Mouse (Mus musculus): Measurements from ENCODE around the gene Tmem150b. TPM values are rescaled to one million over a fixed set of nuclear protein-coding genes. Genes with fewer than 3 reads are reported as not detected.

Tmem150b gene
- polyA plus RNA-seq, 2 experiments, result 0.18 to 0.31 TPM

GRCm38 (mm10) chr7:4746326-4746980 lies 21.4 kb upstream of the Tmem150b start:
- Histone ChIP-seq H3K9me3 (ENCODE audit: control insufficient read depth, low read length) (no peaks in the 10 kb centered on the region), H3K4me1 (replicated peaks; ENCODE audit: control insufficient read depth in 2 of 2, insufficient read depth in 2 of 2, low read length in 1 of 2) (peaks cover 72 to 81% of the 10 kb centered on the region in 2 experiments), H3K9ac (replicated peaks) (peak overlapping the region; percentile 61), H3K36me3 (replicated peaks; ENCODE audit: control insufficient read depth, insufficient read depth, low read depth) (peaks cover 15% of the 10 kb centered on the region), H3K4me3 (ENCODE audit: insufficient read depth in 1 of 2, low read depth in 2 of 2, low read length in 2 of 2) (no peak overlapping the region), H3K27me3 (ENCODE audit: control insufficient read depth, insufficient read depth, low read length) (no peaks in the 10 kb centered on the region), H3K4me2 (ENCODE audit: low read depth) (peak overlapping the region; percentile 95), H3K27ac (peak overlapping the region; percentile 97)
- 80% methylated on average over 22 of the region's 22 CpGs for WGBS (ENCODE audit: insufficient replicate concordance)
- DNase-seq (ENCODE audit: low read depth in 3 of 3, low spot score in 3 of 3) (no peak), ATAC-seq (ENCODE audit: insufficient read depth) (no peak)
- TF ChIP-seq CTCF (IDR thresholded peaks at IDR 0.05; ENCODE audit: low read depth), result no peak
- no peak for TF ChIP-seq EP300 (IDR thresholded peaks at IDR 0.05; ENCODE audit: low read depth)

GRCm38 (mm10) chr7:4744886-4745285 lies 19.8 kb upstream of the Tmem150b start:
- ATAC-seq (ENCODE audit: insufficient read depth) (no peak), DNase-seq (ENCODE audit: low read depth in 3 of 3, low spot score in 3 of 3) (no peak)
- peak overlapping the region; percentile 95 for H3K4me2 ChIP-seq (ENCODE audit: low read depth)
- H3K27ac ChIP-seq, result peak overlapping the region; percentile 74
- H3K4me3 ChIP-seq (ENCODE audit: insufficient read depth in 1 of 2, low read depth in 2 of 2, low read length in 2 of 2), result no peak overlapping the region
- H3K36me3 ChIP-seq (replicated peaks; ENCODE audit: control insufficient read depth, insufficient read depth, low read depth), result peaks cover 15% of the 10 kb centered on the region
- 48% methylated on average over 5 of the region's 6 CpGs for WGBS (ENCODE audit: insufficient replicate concordance)
- H3K9ac ChIP-seq (replicated peaks), result peak overlapping the region; percentile 76
- H3K4me1 ChIP-seq (replicated peaks; ENCODE audit: control insufficient read depth in 2 of 2, insufficient read depth in 2 of 2, low read length in 1 of 2), result peaks cover 72 to 77% of the 10 kb centered on the region in 2 experiments
- H3K9me3 ChIP-seq (ENCODE audit: control insufficient read depth, low read length), result no peaks in the 10 kb centered on the region
- TF ChIP-seq EP300 (IDR thresholded peaks at IDR 0.05; ENCODE audit: low read depth) (peak; percentile 46; the same call in 1 of the 2 replicates), CTCF (IDR thresholded peaks at IDR 0.05; ENCODE audit: low read depth) (no peak)
- H3K27me3 ChIP-seq (ENCODE audit: control insufficient read depth, insufficient read depth, low read length), result no peaks in the 10 kb centered on the region

DNA sequence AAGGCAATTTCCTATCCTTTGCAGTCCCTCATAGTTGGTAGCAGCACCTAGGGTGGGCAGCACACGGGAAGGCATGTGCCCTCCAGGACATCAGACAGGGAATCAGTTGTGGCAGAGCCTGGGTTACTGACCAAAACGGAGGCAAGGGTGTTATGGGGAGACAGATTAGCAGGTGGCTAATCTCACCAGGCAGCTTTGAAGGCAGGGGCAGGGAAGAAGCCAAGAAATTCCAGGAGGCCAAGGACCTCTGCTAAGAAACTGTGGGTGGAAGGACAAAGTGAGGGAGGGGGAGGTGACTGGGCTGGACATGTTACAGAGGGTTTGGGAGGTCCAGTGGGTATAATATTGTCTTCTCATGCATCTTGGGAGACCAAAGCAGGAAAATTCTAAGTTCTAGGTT lies 18.3 kb upstream of the Tmem150b start:
- DNase-seq (ENCODE audit: low read depth in 3 of 3, low spot score in 3 of 3) (peak in 1 of 3 experiments; percentile 84), ATAC-seq (ENCODE audit: insufficient read depth) (peak; percentile 2; the same call in 1 of the 2 replicates)
- Histone ChIP-seq H3K27me3 (ENCODE audit: control insufficient read depth, insufficient read depth, low read length) (no peaks in the 10 kb centered on the region), H3K4me1 (replicated peaks; ENCODE audit: control insufficient read depth in 2 of 2, insufficient read depth in 2 of 2, low read length in 1 of 2) (peaks cover 63 to 71% of the 10 kb centered on the region in 2 experiments), H3K27ac (peak overlapping the region; percentile 74), H3K4me2 (ENCODE audit: low read depth) (peak overlapping the region; percentile 95), H3K9me3 (ENCODE audit: control insufficient read depth, low read length) (no peaks in the 10 kb centered on the region), H3K4me3 (ENCODE audit: insufficient read depth in 1 of 2, low read depth in 2 of 2, low read length in 2 of 2) (peak overlapping the region; percentile 69 to 99), H3K9ac (replicated peaks) (peak overlapping the region; percentile 76), H3K36me3 (replicated peaks; ENCODE audit: control insufficient read depth, insufficient read depth, low read depth) (peaks cover 15% of the 10 kb centered on the region)
- WGBS (ENCODE audit: insufficient replicate concordance), result 17% methylated on average over 2 of the region's 2 CpGs
- no peak for TF ChIP-seq CTCF (IDR thresholded peaks at IDR 0.05; ENCODE audit: low read depth)
- peak; percentile 89 for TF ChIP-seq EP300 (IDR thresholded peaks at IDR 0.05; ENCODE audit: low read depth)

DNA sequence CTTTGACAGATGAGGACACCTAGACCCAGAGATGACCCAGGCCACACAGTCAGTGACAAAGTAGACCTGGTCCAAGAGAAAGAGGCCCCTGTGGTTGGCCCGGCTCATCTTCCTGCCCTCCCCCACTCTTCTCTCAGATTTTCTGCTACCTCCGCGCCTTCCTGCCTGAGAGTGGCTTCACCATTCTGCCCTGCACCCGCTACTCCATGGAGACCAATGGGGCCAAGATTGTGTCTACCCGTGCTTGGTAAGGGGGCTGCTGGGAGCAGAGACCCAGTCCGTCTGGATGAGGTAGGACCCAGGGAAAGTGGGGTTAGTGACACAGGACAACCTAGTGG lies 17.4 kb upstream of the Tmem150b start:
- H3K4me1 ChIP-seq (replicated peaks; ENCODE audit: control insufficient read depth in 2 of 2, insufficient read depth in 2 of 2, low read length in 1 of 2), result peaks cover 54 to 62% of the 10 kb centered on the region in 2 experiments
- H3K4me2 ChIP-seq (ENCODE audit: low read depth), result peak overlapping the region; percentile 95
- 55% methylated on average over 6 of the region's 6 CpGs for WGBS (ENCODE audit: insufficient replicate concordance)
- ATAC-seq (ENCODE audit: insufficient read depth) (no peak), DNase-seq (ENCODE audit: low read depth in 3 of 3, low spot score in 3 of 3) (no peak)
- TF ChIP-seq CTCF (IDR thresholded peaks at IDR 0.05; ENCODE audit: low read depth) (no peak), EP300 (IDR thresholded peaks at IDR 0.05; ENCODE audit: low read depth) (no peak)
- no peaks in the 10 kb centered on the region for H3K27me3 ChIP-seq (ENCODE audit: control insufficient read depth, insufficient read depth, low read length)
- peak overlapping the region; percentile 74 for H3K27ac ChIP-seq
- H3K9me3 ChIP-seq (ENCODE audit: control insufficient read depth, low read length), result no peaks in the 10 kb centered on the region
- peak overlapping the region; percentile 76 for H3K9ac ChIP-seq (replicated peaks)
- H3K4me3 ChIP-seq (ENCODE audit: insufficient read depth in 1 of 2, low read depth in 2 of 2, low read length in 2 of 2), result peak overlapping the region; percentile 69 to 99
- peaks cover 15% of the 10 kb centered on the region for H3K36me3 ChIP-seq (replicated peaks; ENCODE audit: control insufficient read depth, insufficient read depth, low read depth)

- DNase-seq (ENCODE audit: low read depth in 3 of 3, low spot score in 3 of 3) (peak in 1 of 3 experiments; percentile 63), ATAC-seq (ENCODE audit: insufficient read depth) (peak; percentile 45)
- peaks cover 15% of the 10 kb centered on the region for H3K36me3 ChIP-seq (replicated peaks; ENCODE audit: control insufficient read depth, insufficient read depth, low read depth)
- no peaks in the 10 kb centered on the region for H3K9me3 ChIP-seq (ENCODE audit: control insufficient read depth, low read length)
- peak; percentile 20; the same call in 1 of the 2 replicates for TF ChIP-seq CTCF (IDR thresholded peaks at IDR 0.05; ENCODE audit: low read depth)
- no peak for TF ChIP-seq EP300 (IDR thresholded peaks at IDR 0.05; ENCODE audit: low read depth)
- H3K9ac ChIP-seq (replicated peaks), result peak overlapping the region; percentile 76
- no peaks in the 10 kb centered on the region for H3K27me3 ChIP-seq (ENCODE audit: control insufficient read depth, insufficient read depth, low read length)
- H3K4me2 ChIP-seq (ENCODE audit: low read depth), result peak overlapping the region; percentile 95
- H3K4me3 ChIP-seq (ENCODE audit: insufficient read depth in 1 of 2, low read depth in 2 of 2, low read length in 2 of 2), result peak overlapping the region; percentile 69 to 99
- peak overlapping the region; percentile 74 for H3K27ac ChIP-seq
- H3K4me1 ChIP-seq (replicated peaks; ENCODE audit: control insufficient read depth in 2 of 2, insufficient read depth in 2 of 2, low read length in 1 of 2), result peaks cover 50 to 56% of the 10 kb centered on the region in 2 experiments
- 52% methylated on average over 21 of the region's 21 CpGs for WGBS (ENCODE audit: insufficient replicate concordance)
Measured at GRCm38 (mm10) chr7:4741672-4742481, 16.8 kb upstream of the Tmem150b start.
